Mouse (Mus musculus): ENCODE data around the gene Ffar2. TPM values are rescaled to one million over a fixed set of nuclear protein-coding genes. Genes with fewer than 3 reads are reported as not detected.

The Ffar2 gene
- polyA plus RNA-seq, 1 experiment from 2014 or later, result 0.50 TPM

DNA sequence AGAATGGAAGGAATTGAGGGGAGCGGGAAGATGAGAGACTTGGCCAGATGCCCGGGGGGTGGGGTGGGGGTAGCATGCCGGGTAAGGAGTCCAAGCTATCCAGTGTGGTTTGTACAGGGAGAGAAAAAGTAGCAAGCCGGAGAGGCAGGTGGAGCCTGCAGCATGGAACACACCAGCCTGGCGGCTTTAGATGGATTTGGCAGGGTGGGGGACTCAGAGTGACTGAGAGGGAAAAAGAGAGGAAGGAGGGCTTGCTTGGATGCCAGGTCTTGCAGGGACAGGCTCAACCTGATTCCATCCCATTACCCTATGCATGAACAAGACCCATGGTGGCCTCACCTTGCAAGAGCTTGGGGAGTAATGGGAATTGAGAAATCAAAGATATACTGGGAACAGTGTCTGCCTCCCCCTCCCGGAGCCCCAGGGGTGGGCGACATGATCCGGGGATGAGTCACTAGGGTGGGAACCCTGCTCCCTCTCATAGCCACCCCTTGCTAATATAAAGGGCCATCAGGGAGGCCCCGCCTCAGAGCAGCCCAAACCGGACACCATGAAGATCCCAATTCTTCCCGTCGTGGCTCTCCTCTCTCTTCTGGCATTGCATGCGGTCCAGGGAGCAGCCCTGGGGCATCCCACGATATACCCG, 36.1 kb downstream of the Ffar2 start, which contains the start of gene Krtdap:
TSS of gene Krtdap (plus strand) at position 520 of the 646 bp plus-strand sequence.
- 42% methylated on average over 15 of the region's 15 CpGs for WGBS
- H3K4me3 ChIP-seq (replicated peaks), result no peak within 1 kb of the TSS
- H3K9me3 ChIP-seq, result no peaks in the 10 kb centered on the region
- H3K9ac ChIP-seq (replicated peaks), result no peak within 1 kb of the TSS
- H3K27ac ChIP-seq, result no peak within 1 kb of the TSS
- H3K27me3 ChIP-seq, result no peaks in the 10 kb centered on the region
- no peak within 1 kb of the TSS for H3K4me2 ChIP-seq (replicated peaks)
- H3K36me3 ChIP-seq, result no peaks in the 10 kb centered on the region
- no peak for ATAC-seq
- H3K4me1 ChIP-seq (replicated peaks), result peaks cover 7% of the 10 kb centered on the region

DNA sequence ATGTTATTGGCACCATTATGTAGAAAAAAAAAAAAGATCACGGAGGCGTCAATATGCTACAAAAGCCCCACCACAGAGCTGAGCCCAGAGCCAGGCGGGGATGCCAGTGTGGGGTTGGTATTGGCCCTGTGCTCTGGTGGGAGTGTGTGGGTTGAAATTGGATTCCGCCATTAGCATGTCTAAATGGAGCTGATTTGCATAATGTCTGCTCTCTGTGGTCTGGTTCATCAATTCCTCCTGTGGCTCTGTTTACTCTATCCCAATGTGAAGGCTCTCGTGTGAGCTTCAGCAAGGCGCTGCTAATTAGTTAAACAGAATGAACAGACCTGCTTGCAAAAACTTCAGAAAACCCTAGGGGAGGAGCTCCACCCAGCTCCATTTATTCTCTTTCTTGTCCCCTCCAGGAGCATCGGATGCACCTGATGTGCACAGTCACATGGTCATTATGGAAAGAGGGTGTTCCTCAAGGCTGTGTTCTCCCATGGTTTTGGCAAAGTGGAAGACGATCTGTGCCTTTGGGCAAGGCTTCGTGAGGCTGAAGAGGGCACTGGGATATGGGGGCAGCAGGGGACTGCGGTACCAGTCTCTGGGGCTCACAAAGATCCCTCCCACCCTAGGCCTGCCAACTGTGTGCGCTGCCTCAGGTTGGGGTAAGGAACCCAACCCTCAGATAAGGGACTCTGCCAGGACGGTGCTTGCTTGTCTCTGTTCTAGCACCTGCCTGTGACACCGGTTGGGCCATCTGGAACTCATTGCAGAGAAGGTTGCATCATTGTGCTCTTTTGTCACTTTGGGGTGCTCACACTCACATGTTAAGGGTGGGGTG, 37.6 kb downstream of the Ffar2 start:
- H3K9me3 ChIP-seq, result no peaks in the 10 kb centered on the region
- H3K27me3 ChIP-seq, result no peaks in the 10 kb centered on the region
- H3K27ac ChIP-seq, result peak overlapping the region; percentile 30; the same call in 1 of the 2 replicates
- ATAC-seq, result peak; percentile 74
- peaks cover 7% of the 10 kb centered on the region for H3K4me1 ChIP-seq (replicated peaks)
- H3K4me3 ChIP-seq (replicated peaks), result no peak overlapping the region
- no peak overlapping the region for H3K9ac ChIP-seq (replicated peaks)
- no peak overlapping the region for H3K4me2 ChIP-seq (replicated peaks)
- 69% methylated on average over 13 of the region's 13 CpGs for WGBS
- no peaks in the 10 kb centered on the region for H3K36me3 ChIP-seq

DNA sequence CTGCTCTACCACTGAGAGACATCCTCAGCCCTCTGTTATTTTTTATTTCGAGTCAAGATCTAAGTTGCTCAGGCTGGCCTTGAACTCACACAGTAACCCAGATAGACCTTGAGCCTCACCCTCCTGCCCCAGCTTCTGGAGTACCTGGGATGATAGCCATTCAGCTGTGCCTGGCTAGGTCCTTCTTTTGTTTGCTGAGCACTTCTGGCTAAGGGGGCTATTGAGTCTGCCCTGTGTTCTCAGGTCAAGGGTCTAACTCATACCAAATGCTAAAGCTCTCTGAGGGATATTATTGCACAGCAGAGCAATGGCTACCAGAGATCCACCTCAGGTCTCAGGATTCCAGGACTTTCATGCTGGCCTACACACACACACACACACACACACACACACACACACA, 38.4 kb downstream of the Ffar2 start:
- Histone ChIP-seq H3K9me3 (no peaks in the 10 kb centered on the region), H3K36me3 (no peaks in the 10 kb centered on the region), H3K4me3 (replicated peaks) (no peak overlapping the region), H3K9ac (replicated peaks) (no peak overlapping the region), H3K4me1 (replicated peaks) (peaks cover 7% of the 10 kb centered on the region), H3K27ac (peak overlapping the region; percentile 30; the same call in 1 of the 2 replicates), H3K4me2 (replicated peaks) (no peak overlapping the region), H3K27me3 (no peaks in the 10 kb centered on the region)
- 68% methylated on average over 1 of the region's 1 CpGs for WGBS
- ATAC-seq, result 0 out of 2 replicates have a peak, but pooled peaks have one; percentile 27

DNA sequence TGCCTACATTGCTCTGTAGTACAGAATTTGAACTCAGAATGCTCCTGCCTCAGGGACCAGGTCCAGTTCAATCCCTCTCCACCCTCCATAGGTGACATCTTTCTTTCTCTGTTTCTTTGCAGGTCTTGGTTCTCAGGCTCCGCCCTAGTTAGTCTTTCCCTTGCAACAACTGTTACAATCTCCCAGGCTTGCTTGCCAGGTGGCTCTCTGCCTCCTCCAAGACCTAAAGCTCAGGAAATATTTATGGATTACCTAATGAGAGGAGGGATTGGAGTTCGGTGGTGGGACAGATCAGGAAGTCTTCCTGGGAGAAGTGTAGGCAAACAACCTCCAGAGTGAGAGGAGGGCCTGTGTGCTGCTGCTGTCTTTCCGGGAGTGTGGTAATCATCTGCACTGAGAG, 40.9 kb downstream of the Ffar2 start:
- no peak overlapping the region for H3K4me3 ChIP-seq (replicated peaks)
- no peaks in the 10 kb centered on the region for H3K36me3 ChIP-seq
- WGBS, result 83% methylated on average over 3 of the region's 3 CpGs
- peaks cover 7% of the 10 kb centered on the region for H3K4me1 ChIP-seq (replicated peaks)
- no peaks in the 10 kb centered on the region for H3K9me3 ChIP-seq
- H3K27me3 ChIP-seq, result no peaks in the 10 kb centered on the region
- no peak for ATAC-seq
- no peak overlapping the region for H3K27ac ChIP-seq
- H3K4me2 ChIP-seq (replicated peaks), result no peak overlapping the region
- H3K9ac ChIP-seq (replicated peaks), result no peak overlapping the region

DNA sequence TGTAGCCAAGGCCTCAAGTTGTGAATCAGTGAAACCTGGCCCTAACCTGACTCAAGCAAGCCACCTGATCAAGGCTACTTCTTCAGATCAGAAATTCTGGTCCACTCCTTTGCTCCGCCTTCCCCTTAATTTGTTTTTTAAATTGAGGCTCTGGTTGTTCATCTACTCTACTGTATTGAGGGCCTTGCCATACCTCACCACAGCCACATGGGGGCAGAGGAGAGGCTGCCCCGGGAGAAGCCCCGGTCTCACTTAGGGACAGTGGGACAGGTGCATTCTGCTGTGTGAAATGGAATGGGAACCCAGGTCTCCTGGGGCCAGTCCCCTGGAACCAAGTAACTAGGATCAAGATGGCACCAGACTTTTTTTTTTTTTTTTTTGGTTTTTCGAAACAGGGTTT, 41.8 kb downstream of the Ffar2 start:
- ATAC-seq, result no peak
- Histone ChIP-seq H3K4me3 (replicated peaks) (no peak overlapping the region), H3K27ac (no peak overlapping the region), H3K4me2 (replicated peaks) (no peak overlapping the region), H3K36me3 (no peaks in the 10 kb centered on the region), H3K27me3 (no peaks in the 10 kb centered on the region), H3K4me1 (replicated peaks) (peaks cover 7% of the 10 kb centered on the region), H3K9ac (replicated peaks) (no peak overlapping the region), H3K9me3 (no peaks in the 10 kb centered on the region)
- WGBS, result 72% methylated on average over 4 of the region's 4 CpGs

DNA sequence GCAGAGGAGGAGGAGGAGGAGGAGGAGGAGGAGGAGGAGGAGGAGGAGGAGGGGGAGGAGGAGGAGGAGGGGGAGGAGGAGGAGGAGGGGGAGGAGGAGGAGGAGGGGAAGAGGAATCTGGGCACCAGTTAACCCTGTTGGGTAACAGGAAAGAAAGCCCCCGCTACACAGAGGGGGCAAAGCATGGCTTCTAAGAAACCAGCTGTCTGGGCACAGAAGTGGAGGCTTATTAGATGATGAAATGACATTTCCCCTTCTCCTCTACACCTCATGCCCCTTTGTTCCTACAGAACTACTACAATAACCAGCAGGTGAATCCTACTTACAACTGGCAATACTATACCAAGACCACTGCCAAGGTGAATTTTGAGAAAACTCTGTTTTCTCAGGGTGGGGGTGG, 45.7 kb downstream of the Ffar2 start:
- no peak overlapping the region for H3K27ac ChIP-seq
- no peaks in the 10 kb centered on the region for H3K36me3 ChIP-seq
- H3K4me2 ChIP-seq (replicated peaks), result no peak overlapping the region
- H3K9ac ChIP-seq (replicated peaks), result no peak overlapping the region
- no peaks in the 10 kb centered on the region for H3K4me1 ChIP-seq (replicated peaks)
- H3K27me3 ChIP-seq, result no peaks in the 10 kb centered on the region
- no peak for ATAC-seq
- H3K9me3 ChIP-seq, result no peaks in the 10 kb centered on the region
- no peak overlapping the region for H3K4me3 ChIP-seq (replicated peaks)
- WGBS, result 95% methylated on average over 1 of the region's 1 CpGs

DNA sequence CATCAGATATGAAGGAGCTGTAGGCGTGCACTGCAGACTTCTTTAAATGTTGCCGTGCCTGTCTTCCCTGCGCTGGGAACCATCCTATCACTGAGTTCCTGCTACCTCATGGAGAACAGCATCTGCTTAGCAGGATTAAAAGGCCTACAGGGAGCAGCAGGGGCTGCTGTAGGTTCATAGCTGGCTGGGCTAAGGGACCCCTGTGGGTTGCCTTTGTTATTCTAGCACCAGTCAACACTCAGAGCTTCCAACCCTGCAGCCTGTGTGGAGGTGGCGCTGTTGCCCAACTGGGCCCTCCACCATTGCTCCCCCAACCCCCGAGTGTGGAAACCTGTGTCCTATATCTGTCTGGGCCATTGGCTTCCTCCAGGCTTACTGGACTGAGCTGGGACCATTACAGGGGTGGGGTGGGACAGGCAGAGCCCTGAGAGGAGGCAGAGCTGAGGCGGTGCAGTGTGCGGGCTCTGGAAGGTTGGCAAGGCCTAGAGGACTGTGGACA, 46.4 kb downstream of the Ffar2 start:
- Histone ChIP-seq H3K9ac (replicated peaks) (no peak overlapping the region), H3K27me3 (no peaks in the 10 kb centered on the region), H3K4me1 (replicated peaks) (no peaks in the 10 kb centered on the region), H3K4me2 (replicated peaks) (no peak overlapping the region), H3K9me3 (no peaks in the 10 kb centered on the region), H3K4me3 (replicated peaks) (no peak overlapping the region), H3K36me3 (no peaks in the 10 kb centered on the region), H3K27ac (no peak overlapping the region)
- WGBS, result 49% methylated on average over 7 of the region's 7 CpGs
- no peak; the same call in 1 of the 2 replicates for ATAC-seq

DNA sequence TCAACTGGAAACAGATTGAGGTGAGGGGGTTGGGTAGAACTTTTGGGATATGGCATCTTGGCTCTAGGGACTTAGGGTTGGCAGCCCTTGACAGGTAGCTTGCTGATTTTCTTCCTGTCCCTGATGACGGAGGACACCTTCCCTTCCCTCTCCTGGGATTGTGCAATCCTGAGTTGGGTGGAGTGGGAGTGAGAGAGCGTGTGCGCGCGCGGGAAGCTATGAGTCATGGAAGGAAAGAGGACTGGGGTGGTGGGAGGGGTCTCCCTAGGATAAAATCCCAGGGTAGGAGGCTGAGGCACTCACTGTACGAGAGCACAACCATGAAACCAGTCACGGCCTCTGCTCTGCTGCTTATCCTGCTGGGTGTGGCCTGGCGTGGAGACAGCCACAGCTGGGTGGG, 47.5 kb downstream of the Ffar2 start:
- Histone ChIP-seq H3K4me3 (replicated peaks) (no peak overlapping the region), H3K9me3 (no peaks in the 10 kb centered on the region), H3K4me1 (replicated peaks) (no peaks in the 10 kb centered on the region), H3K9ac (replicated peaks) (no peak overlapping the region), H3K36me3 (no peaks in the 10 kb centered on the region), H3K27ac (no peak overlapping the region), H3K27me3 (no peaks in the 10 kb centered on the region), H3K4me2 (replicated peaks) (no peak overlapping the region)
- ATAC-seq, result no peak
- WGBS, result 93% methylated on average over 9 of the region's 9 CpGs

DNA sequence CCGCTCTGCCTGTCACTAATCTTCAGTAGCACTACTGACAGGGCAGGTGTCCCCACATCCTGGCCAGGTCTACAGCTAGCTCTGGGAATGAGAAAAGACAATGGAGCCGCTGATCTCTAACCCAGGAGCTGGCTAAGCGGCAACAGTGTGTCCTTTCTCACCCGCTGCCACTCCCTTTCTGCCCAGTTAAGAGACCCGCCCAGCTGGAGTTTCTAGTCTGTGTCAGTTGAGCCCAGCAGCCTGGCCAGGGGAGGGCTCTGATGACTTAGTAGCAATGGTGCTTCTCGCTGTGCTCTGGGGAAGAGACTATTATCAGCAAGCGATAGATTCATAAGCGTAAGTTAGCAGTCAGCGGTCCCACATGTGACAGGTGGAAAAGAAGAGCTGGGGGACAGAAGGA, 54.3 kb downstream of the Ffar2 start:
- ATAC-seq, result no peak
- no peak overlapping the region for H3K4me3 ChIP-seq (replicated peaks)
- no peak overlapping the region for H3K4me2 ChIP-seq (replicated peaks)
- H3K9me3 ChIP-seq, result no peaks in the 10 kb centered on the region
- H3K36me3 ChIP-seq, result no peaks in the 10 kb centered on the region
- 0 out of 2 replicates have a peak, but pooled peaks cover 2% of the 10 kb centered on the region for H3K4me1 ChIP-seq (replicated peaks)
- no peaks in the 10 kb centered on the region for H3K27me3 ChIP-seq
- H3K9ac ChIP-seq (replicated peaks), result no peak overlapping the region
- 26% methylated on average over 9 of the region's 9 CpGs for WGBS
- no peak overlapping the region for H3K27ac ChIP-seq

Other genes with a start within 250 kb of the Ffar2 start
- 12.9 and 13.3 TPM in 2 replicates for gene Kmt2b, start 235.0 kb downstream of the Ffar2 start, polyA plus RNA-seq (2015; fragmentation: Nextera tagmentation; extraction: Ambion mirVana)
- gene Zbtb32, start 224.9 kb downstream of the Ffar2 start, polyA plus RNA-seq (2015; fragmentation: Nextera tagmentation; extraction: Ambion mirVana), result 0.14 and 0.31 TPM in 2 replicates
- 0.46 and 0.73 TPM in 2 replicates for gene Upk1a, start 210.9 kb downstream of the Ffar2 start, polyA plus RNA-seq (2015; fragmentation: Nextera tagmentation; extraction: Ambion mirVana)
- 1,046 and 1,055 TPM in 2 replicates for gene Cox6b1, start 197.6 kb downstream of the Ffar2 start, polyA plus RNA-seq (2015; fragmentation: Nextera tagmentation; extraction: Ambion mirVana)
- gene Etv2, start 187.9 kb downstream of the Ffar2 start, polyA plus RNA-seq (2015; fragmentation: Nextera tagmentation; extraction: Ambion mirVana), result not detected in 2 replicates
- gene Rbm42, start 173.5 kb downstream of the Ffar2 start, polyA plus RNA-seq (2015; fragmentation: Nextera tagmentation; extraction: Ambion mirVana), result 130 and 153 TPM in 2 replicates
- gene Haus5, start 158.8 kb downstream of the Ffar2 start, polyA plus RNA-seq (2015; fragmentation: Nextera tagmentation; extraction: Ambion mirVana), result 34.2 and 37.0 TPM in 2 replicates
- not detected in 2 replicates for gene Pmis2, start 152.2 kb downstream of the Ffar2 start, polyA plus RNA-seq (2015; fragmentation: Nextera tagmentation; extraction: Ambion mirVana)
- not detected in 2 replicates for gene 2200002J24Rik, start 124.8 kb downstream of the Ffar2 start, polyA plus RNA-seq (2015; fragmentation: Nextera tagmentation; extraction: Ambion mirVana)
- gene Atp4a, start 111.6 kb downstream of the Ffar2 start, polyA plus RNA-seq (2015; fragmentation: Nextera tagmentation; extraction: Ambion mirVana), result 0.62 and 1.3 TPM in 2 replicates
- 200 and 203 TPM in 2 replicates for gene Tmem147, start 94.2 kb downstream of the Ffar2 start, polyA plus RNA-seq (2015; fragmentation: Nextera tagmentation; extraction: Ambion mirVana)
- 1.1 and 2.2 TPM in 2 replicates for gene Gapdhs, start 80.1 kb downstream of the Ffar2 start, polyA plus RNA-seq (2015; fragmentation: Nextera tagmentation; extraction: Ambion mirVana)
- gene Sbsn, start 72.3 kb downstream of the Ffar2 start, polyA plus RNA-seq (2015; fragmentation: Nextera tagmentation; extraction: Ambion mirVana), result 2.3 TPM in 2 replicates
- gene Dmkn, start 60.0 kb downstream of the Ffar2 start, polyA plus RNA-seq (2015; fragmentation: Nextera tagmentation; extraction: Ambion mirVana), result 0.27 and 0.57 TPM in 2 replicates
- not detected in 2 replicates for gene Krtdap, start 35.9 kb downstream of the Ffar2 start, polyA plus RNA-seq (2015; fragmentation: Nextera tagmentation; extraction: Ambion mirVana)
- gene Ffar3, start 32.4 kb upstream of the Ffar2 start, polyA plus RNA-seq (2015; fragmentation: Nextera tagmentation; extraction: Ambion mirVana), result not detected in 2 replicates
- gene Ffar1, start 37.8 kb upstream of the Ffar2 start, polyA plus RNA-seq (2015; fragmentation: Nextera tagmentation; extraction: Ambion mirVana), result not detected in 2 replicates
- not detected in 2 replicates for gene Cd22, start 56.6 kb upstream of the Ffar2 start, polyA plus RNA-seq (2015; fragmentation: Nextera tagmentation; extraction: Ambion mirVana)
- gene Mag, start 91.1 kb upstream of the Ffar2 start, polyA plus RNA-seq (2015; fragmentation: Nextera tagmentation; extraction: Ambion mirVana), result 1.3 and 1.5 TPM in 2 replicates
- not detected in 2 replicates for gene Hamp2, start 100.9 kb upstream of the Ffar2 start, polyA plus RNA-seq (2015; fragmentation: Nextera tagmentation; extraction: Ambion mirVana)
- gene Hamp, start 120.3 kb upstream of the Ffar2 start, polyA plus RNA-seq (2015; fragmentation: Nextera tagmentation; extraction: Ambion mirVana), result not detected in 2 replicates
- 24.2 and 27.6 TPM in 2 replicates for gene Usf2, start 133.0 kb upstream of the Ffar2 start, polyA plus RNA-seq (2015; fragmentation: Nextera tagmentation; extraction: Ambion mirVana)
- 13.5 and 16.1 TPM in 2 replicates for gene Lsr, start 149.7 kb upstream of the Ffar2 start, polyA plus RNA-seq (2015; fragmentation: Nextera tagmentation; extraction: Ambion mirVana)
- 0.17 and 0.38 TPM in 2 replicates for gene Fam187b, start 150.0 kb upstream of the Ffar2 start, polyA plus RNA-seq (2015; fragmentation: Nextera tagmentation; extraction: Ambion mirVana)
- gene Fxyd5, start 218.7 kb upstream of the Ffar2 start, polyA plus RNA-seq (2015; fragmentation: Nextera tagmentation; extraction: Ambion mirVana), result 10.3 and 11.7 TPM in 2 replicates
- 49.2 and 50.8 TPM in 2 replicates for gene Fxyd7, start 227.7 kb upstream of the Ffar2 start, polyA plus RNA-seq (2015; fragmentation: Nextera tagmentation; extraction: Ambion mirVana)
- gene Fxyd1, start 233.4 kb upstream of the Ffar2 start, polyA plus RNA-seq (2015; fragmentation: Nextera tagmentation; extraction: Ambion mirVana), result 5.2 and 5.6 TPM in 2 replicates
- gene Lgi4, start 235.6 kb upstream of the Ffar2 start, polyA plus RNA-seq (2015; fragmentation: Nextera tagmentation; extraction: Ambion mirVana), result 0.16 and 0.30 TPM in 2 replicates

Measured in midbrain, embryonic 13.5 days (tissue).